Mouse (Mus musculus): ENCODE data around the gene Efl1. TPM values are rescaled to one million over a fixed set of nuclear protein-coding genes. Genes with fewer than 3 reads are reported as not detected.

The Efl1 gene
- polyA plus RNA-seq, 1 experiment, result 5.5 TPM

GRCm38 (mm10) chr7:82715912-82716601, 67.6 kb downstream of the Efl1 start:
- 52% methylated on average over 8 of the region's 8 CpGs for WGBS
- TF ChIP-seq POLR2A (IDR thresholded peaks at IDR 0.05; ENCODE audit: borderline replicate concordance, extremely low read depth, low read depth, low read length) (no peak), CTCF (IDR thresholded peaks at IDR 0.05; ENCODE audit: insufficient read depth, low read length) (no peak)
- DNase-seq, result no peak
- Histone ChIP-seq H3K4me1 (ENCODE audit: control insufficient read depth, insufficient read depth, low read length) (no peaks in the 10 kb centered on the region), H3K4me3 (replicated peaks; ENCODE audit: extremely low read depth, low read depth, low read length) (no peak overlapping the region)

DNA sequence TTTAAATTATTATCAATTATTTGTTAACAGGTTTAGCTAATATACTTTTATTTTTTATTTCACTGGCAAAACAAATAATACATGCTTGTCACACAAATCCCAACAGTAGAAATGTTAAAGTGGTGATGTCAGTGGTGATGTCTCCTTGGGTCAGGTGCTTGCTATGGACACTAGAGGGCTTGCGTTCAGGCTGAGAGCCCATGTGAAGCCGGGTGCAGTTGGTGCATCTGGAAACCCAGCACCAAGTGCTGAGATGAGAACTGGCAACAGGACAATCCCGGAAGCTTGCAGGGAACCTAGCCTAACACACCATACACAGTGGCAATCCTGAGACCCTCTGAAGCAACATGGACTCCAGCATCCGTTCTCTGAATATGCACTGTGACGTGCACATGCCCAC, 70.9 kb downstream of the Efl1 start:
- no peak for DNase-seq
- no peaks in the 10 kb centered on the region for H3K4me1 ChIP-seq (ENCODE audit: control insufficient read depth, insufficient read depth, low read length)
- H3K4me3 ChIP-seq (replicated peaks; ENCODE audit: extremely low read depth, low read depth, low read length), result no peak overlapping the region
- TF ChIP-seq POLR2A (IDR thresholded peaks at IDR 0.05; ENCODE audit: borderline replicate concordance, extremely low read depth, low read depth, low read length), result no peak
- peak; percentile 34; the same call in 1 of the 2 replicates for TF ChIP-seq CTCF (IDR thresholded peaks at IDR 0.05; ENCODE audit: insufficient read depth, low read length)
- WGBS, result 68% methylated on average over 5 of the region's 5 CpGs

GRCm38 (mm10) chr7:82719740-82720139, 71.3 kb downstream of the Efl1 start:
- H3K4me1 ChIP-seq (ENCODE audit: control insufficient read depth, insufficient read depth, low read length), result no peaks in the 10 kb centered on the region
- no peak overlapping the region for H3K4me3 ChIP-seq (replicated peaks; ENCODE audit: extremely low read depth, low read depth, low read length)
- no peak for DNase-seq
- 72% methylated on average over 5 of the region's 5 CpGs for WGBS
- TF ChIP-seq CTCF (IDR thresholded peaks at IDR 0.05; ENCODE audit: insufficient read depth, low read length) (no peak), POLR2A (IDR thresholded peaks at IDR 0.05; ENCODE audit: borderline replicate concordance, extremely low read depth, low read depth, low read length) (no peak)

DNA sequence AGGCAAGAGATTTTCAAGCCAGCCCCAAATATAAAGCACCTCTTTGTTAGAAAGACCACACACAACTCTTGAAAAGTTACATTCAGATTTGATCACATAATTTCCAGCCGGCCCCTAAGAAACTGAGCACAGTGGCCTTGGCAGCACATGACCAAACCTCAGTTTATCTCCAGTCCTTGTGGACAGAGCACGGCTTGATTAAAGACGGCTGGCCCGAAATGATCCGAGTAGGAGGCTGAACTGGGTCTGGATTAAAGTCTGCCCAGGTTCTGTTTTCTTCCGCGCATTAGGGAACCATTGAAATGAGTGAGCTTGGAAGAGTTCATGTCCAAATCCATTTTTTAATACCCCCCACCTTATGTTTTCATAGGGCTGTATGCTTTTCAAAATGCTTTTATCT, 72.1 kb downstream of the Efl1 start:
- Histone ChIP-seq H3K4me1 (ENCODE audit: control insufficient read depth, insufficient read depth, low read length) (no peaks in the 10 kb centered on the region), H3K4me3 (replicated peaks; ENCODE audit: extremely low read depth, low read depth, low read length) (no peak overlapping the region)
- 83% methylated on average over 7 of the region's 7 CpGs for WGBS
- TF ChIP-seq POLR2A (IDR thresholded peaks at IDR 0.05; ENCODE audit: borderline replicate concordance, extremely low read depth, low read depth, low read length), result no peak
- TF ChIP-seq CTCF (IDR thresholded peaks at IDR 0.05; ENCODE audit: insufficient read depth, low read length), result no peak
- DNase-seq, result no peak

GRCm38 (mm10) chr7:82720906-82721305, 72.5 kb downstream of the Efl1 start:
- TF ChIP-seq CTCF (IDR thresholded peaks at IDR 0.05; ENCODE audit: insufficient read depth, low read length) (no peak), POLR2A (IDR thresholded peaks at IDR 0.05; ENCODE audit: borderline replicate concordance, extremely low read depth, low read depth, low read length) (no peak)
- 47% methylated on average over 7 of the region's 7 CpGs for WGBS
- DNase-seq, result no peak

DNA sequence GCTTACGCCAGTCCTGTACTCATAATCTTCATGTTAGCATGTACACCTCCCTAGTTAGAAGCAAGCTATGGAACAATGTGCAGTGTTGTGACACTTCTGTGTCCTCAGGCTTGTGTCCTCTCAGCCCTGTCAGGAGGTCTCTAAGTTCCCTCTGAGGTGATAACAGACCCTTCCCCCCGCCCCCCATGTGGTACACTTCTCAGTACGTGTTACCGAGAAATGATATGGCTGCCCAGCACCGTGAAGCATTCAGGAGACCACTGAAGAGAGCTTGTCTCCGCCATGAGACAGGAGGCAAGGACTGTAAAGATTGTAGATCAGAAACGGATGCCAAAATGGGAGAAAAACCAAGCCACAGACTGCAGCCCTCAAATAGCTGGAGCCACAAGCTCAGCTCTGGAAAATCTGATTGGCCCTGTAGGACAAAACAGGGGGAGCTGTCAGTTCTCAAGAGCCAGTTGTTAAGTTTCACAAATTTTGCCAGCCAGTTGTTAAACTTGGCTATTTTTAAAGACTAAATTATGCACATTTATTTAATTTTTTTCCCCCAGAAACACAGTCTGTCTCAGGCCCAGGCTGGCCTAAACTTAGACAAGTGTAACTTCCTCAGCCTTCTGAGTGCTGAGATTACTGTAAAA, 74.2 kb downstream of the Efl1 start:
- TF ChIP-seq CTCF (IDR thresholded peaks at IDR 0.05; ENCODE audit: insufficient read depth, low read length) (no peak), POLR2A (IDR thresholded peaks at IDR 0.05; ENCODE audit: borderline replicate concordance, extremely low read depth, low read depth, low read length) (no peak)
- DNase-seq, result no peak
- WGBS, result 86% methylated on average over 7 of the region's 7 CpGs

More at GRCm38 (mm10) chr7:82720906-82721305, 72.5 kb downstream of the Efl1 start:
- Histone ChIP-seq H3K4me1 (ENCODE audit: control insufficient read depth, insufficient read depth, low read length) (no peaks in the 10 kb centered on the region), H3K4me3 (replicated peaks; ENCODE audit: extremely low read depth, low read depth, low read length) (no peak overlapping the region)

GRCm38 (mm10) chr7:82723151-82723871, 74.9 kb downstream of the Efl1 start:
- DNase-seq, result no peak
- no peak for TF ChIP-seq POLR2A (IDR thresholded peaks at IDR 0.05; ENCODE audit: borderline replicate concordance, extremely low read depth, low read depth, low read length)
- TF ChIP-seq CTCF (IDR thresholded peaks at IDR 0.05; ENCODE audit: insufficient read depth, low read length), result no peak
- H3K4me1 ChIP-seq (ENCODE audit: control insufficient read depth, insufficient read depth, low read length), result no peaks in the 10 kb centered on the region; the same call in 1 of the 2 replicates
- no peak overlapping the region for H3K4me3 ChIP-seq (replicated peaks; ENCODE audit: extremely low read depth, low read depth, low read length)
- 80% methylated on average over 7 of the region's 7 CpGs for WGBS

More for the DNA sequence above, 74.2 kb downstream of the Efl1 start:
- Histone ChIP-seq H3K4me1 (ENCODE audit: control insufficient read depth, insufficient read depth, low read length) (no peaks in the 10 kb centered on the region; the same call in 1 of the 2 replicates), H3K4me3 (replicated peaks; ENCODE audit: extremely low read depth, low read depth, low read length) (no peak overlapping the region)

GRCm38 (mm10) chr7:82724491-82724890, 76.1 kb downstream of the Efl1 start:
- no peak overlapping the region for H3K4me3 ChIP-seq (replicated peaks; ENCODE audit: extremely low read depth, low read depth, low read length)
- no peak for TF ChIP-seq POLR2A (IDR thresholded peaks at IDR 0.05; ENCODE audit: borderline replicate concordance, extremely low read depth, low read depth, low read length)
- TF ChIP-seq CTCF (IDR thresholded peaks at IDR 0.05; ENCODE audit: insufficient read depth, low read length), result no peak
- no peak for DNase-seq
- H3K4me1 ChIP-seq (ENCODE audit: control insufficient read depth, insufficient read depth, low read length), result no peaks in the 10 kb centered on the region; the same call in 1 of the 2 replicates
- 87% methylated on average over 3 of the region's 3 CpGs for WGBS

DNA sequence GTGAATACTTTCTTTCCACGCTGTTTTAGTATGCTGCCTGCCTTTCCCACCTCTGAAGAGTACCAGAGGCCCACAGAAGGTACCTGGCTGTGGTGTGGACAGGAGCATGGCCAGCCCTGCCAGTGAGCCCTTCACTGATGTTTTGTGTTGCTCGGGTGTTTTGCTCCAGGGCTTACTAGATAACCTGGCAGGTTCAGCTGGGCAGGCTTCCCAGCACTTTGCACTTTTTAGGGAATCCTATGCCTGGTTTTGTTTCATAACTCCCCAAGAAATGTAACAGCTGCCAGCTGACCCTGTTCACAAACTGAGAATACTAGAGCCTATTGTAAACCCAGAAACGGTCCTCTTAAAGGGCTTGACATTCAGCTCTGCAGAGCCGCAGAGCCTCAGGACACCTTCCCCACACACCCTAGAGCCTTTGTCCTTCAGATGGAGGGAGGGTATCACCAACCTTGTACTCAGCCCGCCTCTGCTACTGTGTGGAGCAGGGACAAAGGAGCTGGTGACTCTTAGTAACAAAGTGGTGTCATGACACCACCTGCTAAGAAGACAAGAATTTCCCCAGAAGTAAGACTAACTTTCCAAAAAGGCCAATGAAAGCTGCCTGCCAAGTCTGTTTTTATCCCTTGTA, 76.7 kb downstream of the Efl1 start:
- no peak for TF ChIP-seq POLR2A (IDR thresholded peaks at IDR 0.05; ENCODE audit: borderline replicate concordance, extremely low read depth, low read depth, low read length)
- no peak for TF ChIP-seq CTCF (IDR thresholded peaks at IDR 0.05; ENCODE audit: insufficient read depth, low read length)
- Histone ChIP-seq H3K4me1 (ENCODE audit: control insufficient read depth, insufficient read depth, low read length) (no peaks in the 10 kb centered on the region; the same call in 1 of the 2 replicates), H3K4me3 (replicated peaks; ENCODE audit: extremely low read depth, low read depth, low read length) (no peak overlapping the region)
- WGBS, result 71% methylated on average over 5 of the region's 5 CpGs
- no peak for DNase-seq
